Mouse (Mus musculus): Measurements from ENCODE around the gene Sod2.
"Not testable (repeated sequence)": the region's sequence is repeated elsewhere in the genome, so short reads cannot be mapped to it uniquely, and the experiment has no call there.

DNA sequence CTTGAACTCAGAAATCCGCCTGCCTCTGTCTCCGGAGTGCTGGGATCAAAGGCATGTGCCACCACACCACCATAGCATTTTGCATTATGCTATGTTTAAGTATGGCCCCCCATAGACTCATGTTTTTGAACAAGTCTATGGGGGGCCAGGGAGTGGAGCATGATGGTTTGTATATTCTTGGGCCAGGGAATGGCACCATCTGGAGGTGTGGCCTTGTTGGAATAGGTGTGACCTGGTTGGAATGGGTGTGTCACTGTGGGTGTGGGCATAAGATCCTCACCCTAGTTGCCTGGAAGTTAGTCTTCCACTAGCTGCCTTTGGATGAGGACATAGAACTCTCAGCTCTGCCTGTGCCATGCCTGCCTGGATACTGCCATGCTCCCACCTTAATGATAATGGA lies at the start of gene Sod2:
- TF ChIP-seq EP300 (optimal IDR thresholded peaks at IDR 0.05); CTCF (IDR thresholded peaks at IDR 0.05; ENCODE audit: low read depth): not testable (repeated sequence)
